Mouse (Mus musculus): ENCODE data around the gene Sugct. TPM values are rescaled to one million over a fixed set of nuclear protein-coding genes. Genes with fewer than 3 reads are reported as not detected.

Sugct gene
- polyA plus RNA-seq, 1 experiment from 2014 or later: 2.7 TPM

DNA sequence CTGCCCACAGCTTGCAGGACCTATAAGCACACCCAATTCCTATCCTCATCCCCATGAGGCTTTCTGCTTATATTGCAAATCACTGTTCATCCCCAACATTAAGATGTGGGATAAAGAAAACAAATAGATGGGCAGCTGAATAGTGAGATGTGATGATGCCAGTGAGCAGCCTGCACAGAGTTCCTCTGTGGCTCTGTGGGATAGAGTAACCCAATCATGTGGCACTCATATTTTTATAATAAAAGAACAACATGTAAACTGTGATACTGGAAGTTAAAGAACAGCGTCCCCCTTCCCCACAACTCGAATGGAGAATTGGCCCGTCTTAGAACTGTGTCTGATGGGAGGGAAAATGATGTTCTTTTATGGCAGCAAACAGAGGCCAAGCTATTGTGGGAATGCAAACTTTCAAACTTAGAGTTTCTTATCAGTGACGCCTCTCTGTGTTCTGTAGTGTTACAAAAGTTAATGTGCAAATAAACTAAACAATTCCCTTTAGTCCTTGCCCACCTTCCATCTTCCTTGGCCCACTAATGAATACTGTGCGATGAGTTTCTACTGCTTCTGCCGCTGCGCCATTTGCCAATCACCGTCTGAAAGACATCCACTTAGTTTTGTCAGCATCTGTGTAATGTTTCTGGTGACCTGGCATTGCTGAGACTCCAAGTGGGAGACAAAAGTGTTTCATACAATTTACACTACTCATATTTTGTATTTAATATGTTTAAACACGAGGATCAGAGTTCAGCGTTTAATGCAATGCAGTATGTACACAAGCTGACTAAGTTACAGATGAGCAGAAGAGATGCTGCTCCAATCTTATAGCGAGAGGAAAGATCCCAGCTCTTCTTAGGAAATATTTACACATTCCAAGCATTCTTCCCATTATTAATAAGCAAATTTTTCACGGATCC, 756.5 kb downstream of the Sugct start:
- no peaks in the 10 kb centered on the region for H3K36me3 ChIP-seq (ENCODE audit: control insufficient read depth, insufficient read depth, low read length)
- no peak for ATAC-seq (ENCODE audit: insufficient read depth, low FRiP score, low TSS enrichment)
- no peak overlapping the region for H3K4me3 ChIP-seq (ENCODE audit: low read depth, low read length)
- no peak overlapping the region for H3K27ac ChIP-seq (ENCODE audit: low read depth, low read length)
- no peak overlapping the region for H3K9ac ChIP-seq (ENCODE audit: low read length)
- H3K4me2 ChIP-seq (ENCODE audit: low read depth): no peak overlapping the region
- H3K4me1 ChIP-seq (ENCODE audit: control insufficient read depth, insufficient read depth, low read length): no peaks in the 10 kb centered on the region
- DNase-seq (ENCODE audit: low spot score): no peak
- H3K9me3 ChIP-seq (ENCODE audit: control insufficient read depth, low read length): no peaks in the 10 kb centered on the region
- no peaks in the 10 kb centered on the region for H3K27me3 ChIP-seq (ENCODE audit: control insufficient read depth, insufficient read depth, low read length)
- WGBS: 93% methylated on average over 12 of the region's 12 CpGs

DNA sequence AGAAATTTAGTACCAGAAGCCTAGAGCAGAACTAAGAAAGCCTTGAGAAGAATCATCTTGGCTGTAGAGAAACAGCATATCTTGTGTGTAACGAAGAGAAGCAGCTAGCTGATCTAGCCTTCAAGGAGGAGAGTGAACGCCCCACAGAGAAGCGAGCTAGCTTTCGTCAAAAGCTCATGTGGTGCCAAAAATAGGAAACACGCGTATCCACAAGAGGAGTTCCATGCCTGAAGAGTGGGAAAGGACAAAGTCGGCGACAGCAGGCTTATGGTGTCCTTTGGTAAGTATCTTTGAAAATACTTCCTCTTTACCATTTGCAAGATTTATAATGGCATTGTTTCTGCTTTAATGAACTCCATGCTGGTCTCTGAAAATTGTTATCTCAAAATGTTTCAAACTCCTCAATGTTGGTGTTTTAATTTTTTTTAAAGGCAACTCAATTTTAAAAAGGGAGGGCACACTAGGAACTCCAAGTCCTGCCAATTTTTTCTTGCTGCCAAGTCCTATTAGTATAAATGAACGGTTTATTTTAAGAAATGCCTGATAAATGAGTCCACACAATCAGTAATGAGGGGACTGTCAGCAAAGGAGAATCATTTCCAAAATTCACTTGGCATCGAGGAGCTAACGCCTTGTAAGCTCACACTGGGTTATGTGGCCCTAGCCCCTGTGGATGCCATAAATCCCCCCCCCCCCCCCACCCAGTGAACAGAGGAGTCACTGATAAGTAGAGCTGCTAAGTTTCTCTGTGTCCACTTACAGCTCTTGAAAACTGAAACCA, 757.7 kb downstream of the Sugct start:
- H3K36me3 ChIP-seq (ENCODE audit: control insufficient read depth, insufficient read depth, low read length): no peaks in the 10 kb centered on the region
- no peak for ATAC-seq (ENCODE audit: insufficient read depth, low FRiP score, low TSS enrichment)
- H3K4me2 ChIP-seq (ENCODE audit: low read depth): no peak overlapping the region
- no peaks in the 10 kb centered on the region for H3K27me3 ChIP-seq (ENCODE audit: control insufficient read depth, insufficient read depth, low read length)
- H3K4me1 ChIP-seq (ENCODE audit: control insufficient read depth, insufficient read depth, low read length): no peaks in the 10 kb centered on the region
- 84% methylated on average over 11 of the region's 11 CpGs for WGBS
- H3K27ac ChIP-seq (ENCODE audit: low read depth, low read length): no peak overlapping the region
- no peaks in the 10 kb centered on the region for H3K9me3 ChIP-seq (ENCODE audit: control insufficient read depth, low read length)
- H3K9ac ChIP-seq (ENCODE audit: low read length): no peak overlapping the region
- no peak for DNase-seq (ENCODE audit: low spot score)
- no peak overlapping the region for H3K4me3 ChIP-seq (ENCODE audit: low read depth, low read length)

DNA sequence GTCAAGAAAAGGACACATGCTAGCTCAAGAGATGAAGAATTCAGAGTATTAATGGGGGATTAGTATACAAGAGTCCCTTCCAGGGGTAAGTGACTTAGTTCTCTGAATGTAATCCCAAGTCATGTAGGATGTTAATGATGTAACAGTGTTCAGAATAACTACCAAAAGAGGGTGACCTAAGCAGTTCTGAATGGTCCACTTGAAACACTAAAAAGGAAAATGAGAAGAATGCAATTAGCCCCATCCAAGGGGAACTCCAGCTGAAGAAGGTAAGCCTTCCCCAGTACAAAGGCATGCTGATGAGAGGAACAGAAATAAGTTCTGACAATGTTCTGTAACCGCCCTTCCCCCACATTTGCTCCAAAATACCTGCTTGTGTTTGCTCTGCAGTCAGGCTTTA, 760.3 kb downstream of the Sugct start:
- Histone ChIP-seq H3K27me3 (ENCODE audit: control insufficient read depth, insufficient read depth, low read length) (no peaks in the 10 kb centered on the region), H3K4me3 (ENCODE audit: low read depth, low read length) (no peak overlapping the region), H3K4me1 (ENCODE audit: control insufficient read depth, insufficient read depth, low read length) (no peaks in the 10 kb centered on the region), H3K9me3 (ENCODE audit: control insufficient read depth, low read length) (no peaks in the 10 kb centered on the region), H3K27ac (ENCODE audit: low read depth, low read length) (no peak overlapping the region), H3K36me3 (ENCODE audit: control insufficient read depth, insufficient read depth, low read length) (no peaks in the 10 kb centered on the region), H3K9ac (ENCODE audit: low read length) (no peak overlapping the region), H3K4me2 (ENCODE audit: low read depth) (no peak overlapping the region)
- no peak for DNase-seq (ENCODE audit: low spot score)
- ATAC-seq (ENCODE audit: insufficient read depth, low FRiP score, low TSS enrichment): no peak
- 81% methylated on average over 1 of the region's 1 CpGs for WGBS

DNA sequence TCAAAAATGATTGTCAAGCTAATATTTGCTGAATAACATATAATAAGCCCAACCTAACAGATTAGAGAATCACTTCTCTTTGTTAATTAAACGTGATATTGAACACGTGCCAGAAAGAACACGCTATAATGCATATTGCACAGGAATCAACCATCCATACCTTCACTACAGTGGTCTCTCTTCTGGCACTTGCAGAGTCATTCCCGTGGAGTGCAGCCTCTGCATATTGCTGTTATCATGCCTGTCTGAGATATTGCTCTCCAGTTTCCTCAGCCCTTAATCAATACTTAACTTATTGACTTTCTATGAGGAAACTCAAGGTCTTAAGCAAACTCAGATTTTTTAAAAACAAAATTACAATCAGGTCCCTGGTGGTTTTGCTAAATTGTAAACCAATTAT, 761.8 kb downstream of the Sugct start:
- Histone ChIP-seq H3K27me3 (ENCODE audit: control insufficient read depth, insufficient read depth, low read length) (no peaks in the 10 kb centered on the region), H3K27ac (ENCODE audit: low read depth, low read length) (no peak overlapping the region), H3K9ac (ENCODE audit: low read length) (no peak overlapping the region), H3K36me3 (ENCODE audit: control insufficient read depth, insufficient read depth, low read length) (no peaks in the 10 kb centered on the region), H3K4me2 (ENCODE audit: low read depth) (no peak overlapping the region), H3K4me3 (ENCODE audit: low read depth, low read length) (no peak overlapping the region), H3K9me3 (ENCODE audit: control insufficient read depth, low read length) (no peaks in the 10 kb centered on the region), H3K4me1 (ENCODE audit: control insufficient read depth, insufficient read depth, low read length) (no peaks in the 10 kb centered on the region)
- WGBS: 93% methylated on average over 4 of the region's 4 CpGs
- ATAC-seq (ENCODE audit: insufficient read depth, low FRiP score, low TSS enrichment) (no peak), DNase-seq (ENCODE audit: low spot score) (no peak)

DNA sequence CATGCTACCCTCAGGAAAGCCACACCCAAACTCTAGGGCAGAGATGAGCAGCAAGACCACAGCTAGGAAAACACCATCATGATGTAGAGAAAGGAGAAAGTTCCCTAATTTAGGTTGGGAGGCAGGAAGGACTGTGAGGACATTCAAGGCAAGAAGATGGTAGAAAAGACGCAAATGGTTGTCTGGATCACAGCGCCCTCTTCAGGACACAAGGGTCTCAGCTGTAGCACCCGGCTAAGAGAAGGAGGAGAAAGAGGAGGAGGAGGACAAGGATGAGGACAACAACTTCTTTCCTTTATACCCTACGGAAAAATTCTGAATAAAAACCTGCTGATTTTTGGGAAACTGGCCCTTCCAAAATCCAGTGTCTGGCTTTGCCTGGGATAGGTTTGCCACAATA, 774.0 kb downstream of the Sugct start:
- DNase-seq (ENCODE audit: low spot score) (no peak), ATAC-seq (ENCODE audit: insufficient read depth, low FRiP score, low TSS enrichment) (no peak)
- H3K4me3 ChIP-seq (ENCODE audit: low read depth, low read length): no peak overlapping the region
- H3K4me2 ChIP-seq (ENCODE audit: low read depth): no peak overlapping the region
- H3K9ac ChIP-seq (ENCODE audit: low read length): no peak overlapping the region
- H3K27ac ChIP-seq (ENCODE audit: low read depth, low read length): no peak overlapping the region
- H3K36me3 ChIP-seq (ENCODE audit: control insufficient read depth, insufficient read depth, low read length): no peaks in the 10 kb centered on the region
- H3K27me3 ChIP-seq (ENCODE audit: control insufficient read depth, insufficient read depth, low read length): no peaks in the 10 kb centered on the region
- H3K4me1 ChIP-seq (ENCODE audit: control insufficient read depth, insufficient read depth, low read length): no peaks in the 10 kb centered on the region
- H3K9me3 ChIP-seq (ENCODE audit: control insufficient read depth, low read length): no peaks in the 10 kb centered on the region
- WGBS: 35% methylated on average over 4 of the region's 4 CpGs

DNA sequence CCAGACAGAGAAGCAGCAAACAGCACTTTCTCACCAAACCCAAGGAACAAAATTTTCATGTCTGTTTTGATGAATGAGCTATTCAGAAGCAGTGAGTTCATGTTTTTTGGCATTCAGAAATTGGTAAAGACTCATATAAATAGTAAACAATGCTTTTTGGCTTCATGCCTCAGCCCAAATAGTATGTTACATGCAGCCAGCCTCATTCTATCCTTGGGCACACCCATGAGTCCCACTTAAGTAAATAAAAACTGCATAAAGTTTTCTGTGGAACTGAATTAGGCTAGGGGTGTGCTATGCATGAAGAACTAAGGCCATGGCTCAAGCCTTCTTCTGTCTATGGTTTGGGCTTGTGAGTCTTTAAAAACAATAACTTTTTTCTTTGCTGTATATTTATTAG, 779.7 kb downstream of the Sugct start:
- no peaks in the 10 kb centered on the region for H3K4me1 ChIP-seq (ENCODE audit: control insufficient read depth, insufficient read depth, low read length)

DNA sequence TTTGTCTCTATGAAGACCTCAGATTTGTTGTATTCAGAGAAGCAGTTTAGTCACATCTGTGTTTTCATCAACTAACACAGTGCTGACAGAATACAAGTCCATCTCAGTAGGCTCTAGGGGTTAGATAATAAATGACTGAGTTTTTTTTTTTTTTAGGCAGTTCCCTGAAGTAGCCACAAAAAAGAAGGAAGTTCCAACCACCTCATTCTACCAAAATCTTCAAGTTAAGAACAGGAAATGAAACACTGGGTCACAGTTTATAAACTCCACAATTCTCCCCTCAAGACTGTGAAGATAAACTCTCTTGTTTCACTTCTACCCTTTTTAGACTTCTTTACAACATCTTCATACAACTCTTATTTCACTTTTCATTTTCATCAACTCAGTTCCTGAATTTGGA, 783.1 kb downstream of the Sugct start:
- DNase-seq (ENCODE audit: low spot score) (no peak), ATAC-seq (ENCODE audit: insufficient read depth, low FRiP score, low TSS enrichment) (no peak)
- no peaks in the 10 kb centered on the region for H3K36me3 ChIP-seq (ENCODE audit: control insufficient read depth, insufficient read depth, low read length)
- H3K27ac ChIP-seq (ENCODE audit: low read depth, low read length): no peak overlapping the region
- no peak overlapping the region for H3K4me3 ChIP-seq (ENCODE audit: low read depth, low read length)
- no peak overlapping the region for H3K9ac ChIP-seq (ENCODE audit: low read length)
- H3K4me1 ChIP-seq (ENCODE audit: control insufficient read depth, insufficient read depth, low read length): no peaks in the 10 kb centered on the region
- no peaks in the 10 kb centered on the region for H3K9me3 ChIP-seq (ENCODE audit: control insufficient read depth, low read length)
- H3K27me3 ChIP-seq (ENCODE audit: control insufficient read depth, insufficient read depth, low read length): no peaks in the 10 kb centered on the region
- no peak overlapping the region for H3K4me2 ChIP-seq (ENCODE audit: low read depth)

More for the DNA sequence above, 779.7 kb downstream of the Sugct start:
- no peak for DNase-seq (ENCODE audit: low spot score)
- H3K27me3 ChIP-seq (ENCODE audit: control insufficient read depth, insufficient read depth, low read length): no peaks in the 10 kb centered on the region
- H3K36me3 ChIP-seq (ENCODE audit: control insufficient read depth, insufficient read depth, low read length): no peaks in the 10 kb centered on the region
- no peak overlapping the region for H3K4me2 ChIP-seq (ENCODE audit: low read depth)
- no peak overlapping the region for H3K9ac ChIP-seq (ENCODE audit: low read length)
- H3K9me3 ChIP-seq (ENCODE audit: control insufficient read depth, low read length): no peaks in the 10 kb centered on the region
- no peak overlapping the region for H3K4me3 ChIP-seq (ENCODE audit: low read depth, low read length)
- ATAC-seq (ENCODE audit: insufficient read depth, low FRiP score, low TSS enrichment): no peak
- H3K27ac ChIP-seq (ENCODE audit: low read depth, low read length): no peak overlapping the region

DNA sequence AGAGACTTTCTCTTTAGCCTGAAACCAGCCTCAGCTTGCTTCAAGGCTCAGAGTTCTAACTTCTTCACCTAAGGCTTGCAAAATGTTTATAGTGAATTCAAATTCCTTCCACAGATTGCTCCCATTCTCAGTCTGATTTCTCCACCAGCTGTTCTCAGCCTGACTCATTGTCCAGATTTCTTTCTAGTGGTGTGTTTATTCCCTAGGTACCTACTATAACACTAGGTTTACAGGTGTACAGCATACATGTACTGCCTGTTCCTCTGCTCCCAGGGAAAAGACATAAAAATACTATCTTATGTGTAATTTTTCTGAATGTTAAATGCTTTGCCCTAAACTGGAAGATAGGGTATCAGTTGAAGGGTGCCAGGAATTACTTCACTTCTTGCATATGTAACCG, 788.4 kb downstream of the Sugct start:
- Histone ChIP-seq H3K9me3 (ENCODE audit: control insufficient read depth, low read length) (no peaks in the 10 kb centered on the region), H3K27ac (ENCODE audit: low read depth, low read length) (no peak overlapping the region), H3K9ac (ENCODE audit: low read length) (no peak overlapping the region), H3K36me3 (ENCODE audit: control insufficient read depth, insufficient read depth, low read length) (no peaks in the 10 kb centered on the region), H3K4me2 (ENCODE audit: low read depth) (no peak overlapping the region), H3K4me3 (ENCODE audit: low read depth, low read length) (no peak overlapping the region), H3K4me1 (ENCODE audit: control insufficient read depth, insufficient read depth, low read length) (no peaks in the 10 kb centered on the region), H3K27me3 (ENCODE audit: control insufficient read depth, insufficient read depth, low read length) (no peaks in the 10 kb centered on the region)
- ATAC-seq (ENCODE audit: insufficient read depth, low FRiP score, low TSS enrichment) (no peak), DNase-seq (ENCODE audit: low spot score) (no peak)
- 98% methylated on average over 1 of the region's 1 CpGs for WGBS

DNA sequence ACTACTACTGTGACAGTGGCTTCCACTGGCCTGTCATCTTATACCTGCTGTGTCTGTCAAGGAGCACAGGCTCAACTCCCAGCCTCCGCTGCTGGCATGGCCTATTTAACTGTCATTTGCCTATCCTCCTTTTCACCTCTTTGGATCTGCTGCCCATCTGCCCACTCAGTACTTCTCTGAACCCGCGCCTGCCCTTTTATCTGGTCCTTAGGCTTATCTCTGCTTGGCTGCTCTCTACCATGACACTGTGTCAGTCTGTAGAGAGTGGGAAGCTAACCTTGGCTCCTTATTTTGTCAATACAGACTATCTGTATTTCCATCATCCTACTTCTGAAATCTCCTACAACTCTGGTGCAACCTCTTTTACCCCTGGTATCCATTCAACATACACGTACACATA, 793.9 kb downstream of the Sugct start:
- no peak for ATAC-seq (ENCODE audit: insufficient read depth, low FRiP score, low TSS enrichment)
- WGBS: 86% methylated on average over 4 of the region's 4 CpGs
- H3K9ac ChIP-seq (ENCODE audit: low read length): no peak overlapping the region
- H3K9me3 ChIP-seq (ENCODE audit: control insufficient read depth, low read length): no peaks in the 10 kb centered on the region
- no peaks in the 10 kb centered on the region for H3K36me3 ChIP-seq (ENCODE audit: control insufficient read depth, insufficient read depth, low read length)
- no peak overlapping the region for H3K4me2 ChIP-seq (ENCODE audit: low read depth)
- no peak for DNase-seq (ENCODE audit: low spot score)
- no peak overlapping the region for H3K27ac ChIP-seq (ENCODE audit: low read depth, low read length)
- no peaks in the 10 kb centered on the region for H3K4me1 ChIP-seq (ENCODE audit: control insufficient read depth, insufficient read depth, low read length)
- H3K27me3 ChIP-seq (ENCODE audit: control insufficient read depth, insufficient read depth, low read length): no peaks in the 10 kb centered on the region
- H3K4me3 ChIP-seq (ENCODE audit: low read depth, low read length): no peak overlapping the region
